Mouse (Mus musculus) adrenal gland, postnatal 4 days (tissue): ENCODE measurements at regions not wholly inside any gene's neighbourhood (a gene's known extent, or its start where the extent isn't known, plus 50 kb on each side); places are given as distances from the start of the nearest gene placed in this dataset.
"Not testable (repeated sequence)": the region's sequence is repeated elsewhere in the genome, so short reads cannot be mapped to it uniquely, and the experiment has no call there.

Experiments used
- DNase-seq, 2 experiments: peaks; one replicate each; pipeline ENCODE4 v3.0.0; 2021 to 2022; ENCODE audit warnings: low spot score in 2 of 2, mixed read lengths in 2 of 2

GRCm38 (mm10) chr8:20122067-20122925 lies 219.1 kb downstream of the Gm31371 start:
- peak; percentile 100 for DNase-seq

DNA sequence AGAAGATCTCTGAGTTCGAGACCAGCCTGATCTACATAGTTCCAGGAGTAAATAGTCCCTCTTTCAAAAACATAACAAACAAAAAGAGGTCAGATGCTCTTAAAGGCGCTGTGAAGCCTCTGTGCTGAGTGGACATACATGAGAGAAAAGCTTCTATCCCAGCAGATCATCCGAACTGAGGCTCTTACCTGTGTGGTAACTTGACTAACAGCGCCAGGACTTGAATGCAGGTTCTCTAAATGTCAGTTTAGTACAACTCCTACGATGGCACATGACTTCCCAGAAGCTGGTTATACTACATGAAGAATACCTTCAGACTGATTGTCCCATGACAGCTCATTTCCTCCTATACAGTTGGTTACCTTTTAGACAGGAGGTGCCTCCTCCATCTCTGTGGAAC lies 220.4 kb downstream of the Gm31371 start:
- not testable (repeated sequence) for DNase-seq

DNA sequence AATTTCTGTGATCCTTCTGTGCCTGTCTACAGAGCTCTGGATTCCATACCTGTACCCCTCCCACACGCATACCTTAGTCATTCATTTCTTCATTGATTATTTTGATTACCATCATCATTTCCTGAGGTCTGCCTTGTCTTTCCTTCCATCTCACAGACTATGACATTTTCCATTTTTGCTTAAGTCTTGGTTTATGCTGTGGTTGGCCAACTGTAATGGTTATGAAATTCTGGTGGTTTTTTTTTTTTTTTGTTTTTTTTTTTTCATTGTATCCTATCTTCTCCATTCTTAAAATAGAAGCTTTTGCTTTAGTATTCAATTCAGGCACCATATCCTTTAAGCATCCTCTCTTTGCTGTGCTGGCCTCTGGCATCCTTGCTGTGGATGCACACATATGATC lies 227.4 kb downstream of the Gm15319 start:
- DNase-seq = not testable (repeated sequence)

DNA sequence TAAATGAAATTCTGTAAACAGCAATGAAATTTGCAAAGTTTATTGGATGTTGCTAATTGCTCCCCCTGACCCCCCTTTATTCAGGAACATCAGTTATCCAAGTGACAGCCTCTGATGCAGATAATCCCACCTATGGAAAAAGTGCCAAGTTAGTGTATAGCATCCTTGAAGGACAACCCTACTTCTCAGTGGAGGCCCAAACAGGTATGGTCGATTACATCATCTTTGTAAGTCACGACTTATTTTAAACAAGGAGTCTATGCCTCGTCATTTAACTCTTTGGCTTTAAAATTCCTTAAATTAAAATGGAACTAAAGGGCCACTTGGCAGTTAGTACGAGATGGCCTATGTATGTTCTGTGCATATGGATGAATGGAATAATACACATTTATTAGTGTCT lies 217.6 kb downstream of the Gm15319 start:
- DNase-seq = not testable (repeated sequence)

DNA sequence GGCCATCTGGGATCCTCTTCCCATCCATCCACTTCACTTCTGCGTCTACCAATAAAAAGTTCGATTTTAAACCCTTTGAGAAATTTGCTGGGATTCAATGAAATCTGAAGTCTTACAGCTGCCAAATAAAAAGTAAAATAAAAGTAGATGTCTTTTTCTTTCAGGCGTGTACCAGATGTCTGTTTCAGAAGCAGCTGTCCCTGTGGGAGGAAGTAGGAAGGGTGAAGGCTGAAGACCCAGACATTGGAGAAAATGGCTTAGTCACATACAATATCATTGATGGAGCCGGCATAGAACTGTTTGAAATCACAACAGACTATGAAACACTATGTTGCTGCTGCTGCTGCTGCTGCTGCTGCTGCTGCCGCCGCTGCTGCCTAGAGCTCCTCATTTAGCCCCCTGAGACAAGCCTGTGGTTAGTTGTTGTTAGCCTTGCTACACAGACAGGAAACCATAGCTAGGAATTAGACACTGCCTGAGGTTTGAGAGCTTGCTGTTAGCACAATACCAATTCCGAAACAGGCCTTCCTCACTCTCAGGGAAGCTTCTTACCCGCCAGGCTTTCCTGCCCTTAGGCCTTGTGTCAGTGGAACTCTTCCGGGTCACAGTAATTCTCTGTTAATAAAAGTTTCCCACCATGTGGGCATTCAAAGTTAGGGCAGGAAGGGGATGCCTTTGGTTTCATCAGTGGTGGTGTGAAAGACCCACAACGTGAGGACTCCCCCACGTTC lies 211.5 kb downstream of the Gm15319 start:
- DNase-seq = not testable (repeated sequence)

- not testable (repeated sequence) for DNase-seq
Observed at GRCm38 (mm10) chr8:20154091-20154490, 208.9 kb downstream of the Gm15319 start.
